Mouse (Mus musculus) kidney, adult 2 months (tissue): ENCODE measurements around the gene Anxa11.

Source experiments
- CTCF ChIP-seq: fragments of 200-500 bp; conservative IDR thresholded peaks from 2 replicates; pipeline ENCODE4 v1.5.1; 2011; ENCODE audit warnings: low read depth, mild to moderate bottlenecking, control low read depth, low read length, moderate library complexity, mixed read lengths; ENCODE audit not compliant: insufficient read depth, insufficient read length
- POLR2A ChIP-seq: fragments of 200-500 bp; IDR thresholded peaks from one replicate; pipeline ENCODE4 v1.6.1; 2011; ENCODE audit warnings: low read depth, low read length, control low read depth

- TF ChIP-seq CTCF (no peak), POLR2A (no peak)
Observed at GRCm38 (mm10) chr14:25795067-25795466, 46.9 kb upstream of the Anxa11 start.
